Mouse (Mus musculus) olfactory bulb, adult 2 months (tissue): ENCODE results near the gene Slc25a12.

ENCODE experiments used
- CTCF ChIP-seq: fragments of 200-500 bp; IDR thresholded peaks from 2 replicates; pipeline ENCODE4 v1.5.1; 2012; ENCODE audit warnings: low read depth, mild to moderate bottlenecking, low read length, moderate library complexity; ENCODE audit not compliant: insufficient read depth
- POLR2A ChIP-seq: fragments of 200-500 bp; IDR thresholded peaks from 2 replicates; pipeline ENCODE4 v1.6.1; 2012; ENCODE audit warnings: mild to moderate bottlenecking, low read depth, low read length, moderate library complexity; ENCODE audit not compliant: insufficient read depth

DNA sequence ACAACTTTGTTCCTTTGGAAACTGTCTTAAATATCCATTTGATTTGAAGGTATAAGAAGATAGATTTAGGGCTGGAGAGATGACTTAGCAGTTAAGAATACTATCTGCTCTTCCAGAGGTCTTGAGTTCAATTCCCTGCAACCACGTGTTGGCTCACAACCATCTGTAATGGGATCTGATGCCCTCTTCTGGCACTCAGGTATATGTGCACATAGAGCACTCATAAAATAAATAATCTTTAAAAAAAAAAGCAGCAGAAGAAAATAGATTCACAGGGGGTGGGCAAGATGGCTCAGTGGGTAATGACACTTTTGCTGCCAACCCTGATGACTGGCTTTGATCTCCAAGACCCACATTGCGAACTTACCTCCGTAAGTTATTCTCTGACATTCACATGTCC is 125.4 kb downstream of the Slc25a12 start:
- TF ChIP-seq CTCF, result no peak
- no peak for TF ChIP-seq POLR2A
